Mouse (Mus musculus) spleen, postnatal 36 days (tissue): ENCODE data around the gene Arl4d.
"Not testable (repeated sequence)": the region's sequence is repeated elsewhere in the genome, so short reads cannot be mapped to it uniquely, and the experiment has no call there.

Experiments
- DNase-seq, 2 experiments: peaks; one replicate each; pipeline ENCODE4 v3.0.0; 2022; ENCODE audit warnings: low spot score in 2 of 2, mixed read lengths in 1 of 2

Arl4d gene

GRCm38 (mm10) chr11:101664825-101665635 lies at the start of gene Arl4d:
Gene Arl4d (plus strand): TSS chr11:101665541.
- peak; percentile 94 for DNase-seq

GRCm38 (mm10) chr11:101616104-101616503 lies 49.2 kb upstream of the Arl4d start:
- DNase-seq = no peak

- DNase-seq = no peak
Observed at GRCm38 (mm10) chr11:101616948-101617767, 48.2 kb upstream of the Arl4d start.

GRCm38 (mm10) chr11:101617849-101618248 lies 47.5 kb upstream of the Arl4d start:
- DNase-seq = peak; percentile 38 to 41

- DNase-seq = no peak
Observed at GRCm38 (mm10) chr11:101618596-101618995, 46.7 kb upstream of the Arl4d start.

- DNase-seq = not testable (repeated sequence)
Observed at GRCm38 (mm10) chr11:101620022-101620655, 45.2 kb upstream of the Arl4d start.

GRCm38 (mm10) chr11:101626649-101626994 lies 38.7 kb upstream of the Arl4d start:
- no peak for DNase-seq

- DNase-seq = peak; percentile 85 to 89
Observed at GRCm38 (mm10) chr11:101626995-101627856, 38.1 kb upstream of the Arl4d start, which contains the start of gene Rdm1. Gene Rdm1 (plus strand): TSS chr11:101627195.

- peak; percentile 82 to 86 for DNase-seq
Observed at GRCm38 (mm10) chr11:101627857-101628559, 37.3 kb upstream of the Arl4d start.

- DNase-seq = not testable (repeated sequence)
Observed at GRCm38 (mm10) chr11:101628733-101629417, 36.5 kb upstream of the Arl4d start.

GRCm38 (mm10) chr11:101635660-101636059 lies 29.7 kb upstream of the Arl4d start:
- no peak for DNase-seq

GRCm38 (mm10) chr11:101639761-101640160 lies 25.6 kb upstream of the Arl4d start:
- DNase-seq = no peak

GRCm38 (mm10) chr11:101640857-101641709 lies 24.3 kb upstream of the Arl4d start:
- DNase-seq = peak; percentile 67 to 71

GRCm38 (mm10) chr11:101641710-101642642 lies 23.4 kb upstream of the Arl4d start:
- not testable (repeated sequence) for DNase-seq

GRCm38 (mm10) chr11:101642931-101643330 lies 22.4 kb upstream of the Arl4d start:
- DNase-seq = no peak

- no peak for DNase-seq
Observed at GRCm38 (mm10) chr11:101644591-101644990, 20.8 kb upstream of the Arl4d start.

GRCm38 (mm10) chr11:101645043-101645410 lies 20.3 kb upstream of the Arl4d start:
- not testable (repeated sequence) for DNase-seq
